Mouse (Mus musculus): ENCODE measurements around the gene Spryd3.

The Spryd3 gene

GRCm38 (mm10) chr15:102156836-102157235, 20.8 kb upstream of the Spryd3 start:
- ChIA-PET CTCF (interaction anchor here (0.5 to 4.5 kb wide), 32 partner anchors 9 to 892 kb away, joined by 3 to 34 read pairs (median 4); partner anchors contain the start of gene Tns2 (in 1 of the 4)), POLR2A (interaction anchor here in 3 of 4 experiments (0.5 to 7.0 kb wide), 48 partner anchors 9 to 922 kb away, joined by 3 to 38 read pairs (median 4); partner anchors contain the start of genes Spryd3 (in 3 of the 3), Csad (in 2 of the 3), Zfp740 (in 2 of the 3) and Igfbp6 (in 1 of the 3))

- ChIA-PET POLR2A (interaction anchor here in 1 of 4 experiments (0.8 to 7.0 kb wide), 8 partner anchors 12 to 81 kb away, joined by 3 to 38 read pairs (median 3); partner anchors contain the start of gene Spryd3), CTCF (interaction anchor here in 3 of 4 experiments (0.8 to 4.5 kb wide), 7 partner anchors 9 to 70 kb away, joined by 3 to 34 read pairs (median 3); no protein-coding TSS in a partner anchor)
These were observed 19.0 kb upstream of the Spryd3 start for GRCm38 (mm10) chr15:102155006-102155405.

GRCm38 (mm10) chr15:102152646-102153045, 16.6 kb upstream of the Spryd3 start:
- CTCF ChIA-PET = interaction anchor here (0.5 to 3.4 kb wide), 21 partner anchors 9 to 1041 kb away, joined by 3 to 17 read pairs (median 3); partner anchors contain the start of gene Igfbp6 (in 1 of the 4)
- POLR2A ChIA-PET = interaction anchor here (0.5 to 7.0 kb wide), 26 partner anchors 10 to 253 kb away, joined by 3 to 38 read pairs (median 4); partner anchors contain the start of genes Csad (in 1 of the 4), Eif4b (in 1 of the 4), Espl1 (in 1 of the 4) and Sp1 (in 1 of the 4)

GRCm38 (mm10) chr15:102150301-102151135, 14.5 kb upstream of the Spryd3 start, which contains the start of gene Soat2:
Gene Soat2 (plus strand): TSS chr15:102150526.
- POLR2A ChIA-PET = interaction anchor here (0.5 to 3.8 kb wide), 61 partner anchors 9 to 367 kb away, joined by 3 to 18 read pairs (median 4); partner anchors contain the start of genes Spryd3 (in 3 of the 4), Csad (in 2 of the 4), Tns2 (in 2 of the 4) and Eif4b (in 1 of the 4)
- CTCF ChIA-PET = interaction anchor here in 3 of 4 experiments (0.5 to 3.5 kb wide), 14 partner anchors 13 to 735 kb away, joined by 3 to 19 read pairs (median 4); partner anchors contain the start of gene Sp1 (in 1 of the 3)

- POLR2A ChIA-PET = interaction anchor here (0.6 to 3.8 kb wide), 49 partner anchors 8 to 221 kb away, joined by 3 to 18 read pairs (median 4); partner anchors contain the start of genes Spryd3 (in 3 of the 4), Csad (in 2 of the 4), Tns2 (in 2 of the 4) and Eif4b (in 1 of the 4)
- CTCF ChIA-PET = interaction anchor here in 3 of 4 experiments (0.7 to 3.5 kb wide), 8 partner anchors 39 to 736 kb away, joined by 3 to 19 read pairs (median 4); partner anchors contain the start of gene Sp1 (in 1 of the 3)
These were observed 13.5 kb upstream of the Spryd3 start for GRCm38 (mm10) chr15:102149561-102149960.

- ChIA-PET POLR2A (interaction anchor here in 3 of 4 experiments (0.6 to 3.8 kb wide), 8 partner anchors 9 to 77 kb away, joined by 3 to 18 read pairs (median 6); partner anchors contain the start of gene Spryd3 (in 3 of the 3)), CTCF (interaction anchor here (0.6 to 3.5 kb wide), 15 partner anchors 9 to 164 kb away, joined by 3 to 19 read pairs (median 4); partner anchors contain the start of genes Tns2 (in 2 of the 4) and Spryd3 (in 1 of the 4))
These were observed 11.8 kb upstream of the Spryd3 start for GRCm38 (mm10) chr15:102147674-102148402.

GRCm38 (mm10) chr15:102146882-102147281, 10.8 kb upstream of the Spryd3 start:
- ChIA-PET CTCF (interaction anchor here (0.6 to 3.0 kb wide), 18 partner anchors 8 to 173 kb away, joined by 3 to 11 read pairs (median 4); partner anchors contain the start of genes Tns2 (in 2 of the 4) and Spryd3 (in 1 of the 4)), POLR2A (interaction anchor here in 3 of 4 experiments (0.6 to 3.8 kb wide), 8 partner anchors 11 to 78 kb away, joined by 3 to 18 read pairs (median 6); partner anchors contain the start of gene Spryd3 (in 2 of the 3))

- POLR2A ChIA-PET = interaction anchor here in 3 of 4 experiments (0.6 to 2.4 kb wide), 11 partner anchors 10 to 100 kb away, joined by 3 to 8 read pairs (median 3); partner anchors contain the start of gene Spryd3 (in 1 of the 3)
These were observed 10.1 kb upstream of the Spryd3 start for GRCm38 (mm10) chr15:102146089-102146488.

GRCm38 (mm10) chr15:102145330-102145729, 9.3 kb upstream of the Spryd3 start:
- ChIA-PET POLR2A (interaction anchor here in 2 of 4 experiments (0.5 to 2.4 kb wide), 4 partner anchors 11 to 82 kb away, joined by 3 to 7 read pairs (median 4); no protein-coding TSS in a partner anchor), CTCF (interaction anchor here in 3 of 4 experiments (0.7 to 3.0 kb wide), 7 partner anchors 9 to 79 kb away, joined by 3 to 9 read pairs (median 4); partner anchors contain the start of genes Tns2 (in 2 of the 3) and Spryd3 (in 1 of the 3))

More at GRCm38 (mm10) chr15:102146089-102146488, 10.1 kb upstream of the Spryd3 start:
- CTCF ChIA-PET = interaction anchor here (0.6 to 3.0 kb wide), 22 partner anchors 7 to 1316 kb away, joined by 3 to 10 read pairs (median 4); partner anchors contain the start of genes Spryd3 (in 2 of the 4) and Tns2 (in 2 of the 4)

- CTCF ChIA-PET = interaction anchor here in 2 of 4 experiments (1.5 to 2.2 kb wide), 2 partner anchors 37 to 80 kb away, joined by 3 to 5 read pairs; no protein-coding TSS in a partner anchor
These were observed 8.7 kb upstream of the Spryd3 start for GRCm38 (mm10) chr15:102144726-102145125.

GRCm38 (mm10) chr15:102144274-102144711, 8.3 kb upstream of the Spryd3 start, which contains the start of gene Igfbp6:
Gene Igfbp6 (plus strand): TSS chr15:102144362.
- POLR2A ChIA-PET = interaction anchor here in 2 of 4 experiments (0.5 to 2.4 kb wide), 5 partner anchors 12 to 102 kb away, joined by 3 to 7 read pairs (median 4); partner anchors contain the start of genes Tns2 (in 1 of the 2) and Zfp740 (in 1 of the 2)
- CTCF ChIA-PET = interaction anchor here in 3 of 4 experiments (0.9 to 2.2 kb wide), 4 partner anchors 9 to 80 kb away, joined by 3 to 5 read pairs (median 4); no protein-coding TSS in a partner anchor

More at GRCm38 (mm10) chr15:102144726-102145125, 8.7 kb upstream of the Spryd3 start:
- POLR2A ChIA-PET = interaction anchor here in 2 of 4 experiments (0.5 to 2.4 kb wide), 3 partner anchors 12 to 81 kb away, joined by 4 to 7 read pairs (median 6); no protein-coding TSS in a partner anchor

GRCm38 (mm10) chr15:102142914-102143912, 7.2 kb upstream of the Spryd3 start:
- CTCF ChIA-PET = interaction anchor here in 3 of 4 experiments (0.9 to 2.2 kb wide), 6 partner anchors 10 to 81 kb away, joined by 3 to 5 read pairs (median 4); partner anchors contain the start of gene Tns2 (in 1 of the 3)
- POLR2A ChIA-PET = interaction anchor here in 3 of 4 experiments (0.6 to 1.8 kb wide), 9 partner anchors 10 to 362 kb away, joined by 3 to 5 read pairs (median 3); partner anchors contain the start of genes Gm9918 (in 1 of the 3), Tns2 (in 1 of the 3) and Zfp740 (in 1 of the 3)

GRCm38 (mm10) chr15:102141120-102141519, 5.1 kb upstream of the Spryd3 start:
- CTCF ChIA-PET = interaction anchor here in 2 of 4 experiments (0.6 to 1.4 kb wide), 3 partner anchors 32 to 62 kb away, joined by 3 to 4 read pairs (median 3); partner anchors contain the start of gene Zfp740 (in 1 of the 2)
- POLR2A ChIA-PET = interaction anchor here in 3 of 4 experiments (0.7 to 1.0 kb wide), 4 partner anchors 9 to 1142 kb away, joined by 3 to 4 read pairs (median 4); partner anchors contain the start of gene Soat2 (in 1 of the 3)

- ChIA-PET CTCF (interaction anchor here (0.5 to 2.2 kb wide), 36 partner anchors 9 to 855 kb away, joined by 3 to 28 read pairs (median 3); partner anchors contain the start of gene Tns2 (in 1 of the 4)), POLR2A (interaction anchor here (0.5 to 2.6 kb wide), 77 partner anchors 9 to 535 kb away, joined by 3 to 17 read pairs (median 4); partner anchors contain the start of genes Eif4b (in 3 of the 4), Espl1 (in 2 of the 4), Pfdn5 (in 2 of the 4) and Soat2 (in 2 of the 4))
These were observed 409 bp downstream of the Spryd3 start for GRCm38 (mm10) chr15:102135522-102136128.

Data from embryonic stem cell, embryonic (primary cell).